Mouse (Mus musculus) lung, embryonic 15.5 days (tissue): ENCODE measurements around the gene Csnk1e. TPM values are rescaled to one million over a fixed set of nuclear protein-coding genes. Genes with fewer than 3 reads are reported as not detected.

Experiments
- ATAC-seq: fragments of 200-750 bp; cut with Nextera tagmentation; 2 replicates; pipeline ENCODE4 v1.8.0; 2017; ENCODE audit warnings: moderate number of reproducible peaks, borderline replicate concordance; ENCODE audit not compliant: low FRiP score, low TSS enrichment; ENCODE audit errors: extremely low read depth
- H3K27ac ChIP-seq: fragments of 300-500 bp; sonication (generic); 2 replicates; pipeline ENCODE4 v1.5.1; 2015; ENCODE audit warnings: moderate library complexity, mild to moderate bottlenecking, inconsistent platforms
- H3K27me3 ChIP-seq: fragments of 300-500 bp; sonication (generic); 2 replicates; pipeline ENCODE4 v1.6.1; 2015; ENCODE audit warnings: inconsistent platforms
- H3K36me3 ChIP-seq: fragments of 300-500 bp; sonication (generic); 2 replicates; pipeline ENCODE4 v1.6.1; 2015; ENCODE audit warnings: inconsistent platforms
- H3K4me1 ChIP-seq: fragments of 300-500 bp; sonication (generic); 2 replicates; pipeline ENCODE4 v1.6.1; 2015; ENCODE audit warnings: inconsistent platforms
- H3K4me2 ChIP-seq: fragments of 300-500 bp; sonication (generic); 2 replicates; pipeline ENCODE4 v1.6.1; 2015; ENCODE audit warnings: inconsistent platforms, mild to moderate bottlenecking, moderate library complexity
- H3K4me3 ChIP-seq: fragments of 300-500 bp; sonication (generic); 2 replicates; pipeline ENCODE4 v1.5.1; 2015; ENCODE audit warnings: mild to moderate bottlenecking, inconsistent platforms
- H3K9ac ChIP-seq: fragments of 300-500 bp; sonication (generic); 2 replicates; pipeline ENCODE4 v1.6.1; 2015; ENCODE audit warnings: inconsistent platforms
- H3K9me3 ChIP-seq: fragments of 300-500 bp; sonication (generic); 2 replicates; pipeline ENCODE4 v1.6.1; 2016; ENCODE audit warnings: inconsistent platforms
- WGBS: fragments of 180-500 bp; shearing (Covaris S2); methylation state at CpG from one replicate; pipeline ENCODE4 v1.1.7; 2015; 5-methylcytosine and 5-hydroxymethylcytosine counted together
- polyA plus RNA-seq: library from polyadenylated mRNA; unstranded; fragments of >200 nt; fragmentation: Nextera tagmentation; extraction: Ambion mirVana; gene quantifications from 2 replicates; pipeline ENCODE4 v1.2.1, GENCODE M21; 2015

Gene Csnk1e
- polyA plus RNA-seq, 1 experiment from 2014 or later, result 97.2 TPM

- WGBS, result 88% methylated on average over 3 of the region's 3 CpGs
- peaks cover 57% of the 10 kb centered on the region for H3K36me3 ChIP-seq
Observed at GRCm38 (mm10) chr15:79417379-79417778, 38.0 kb downstream of the Csnk1e start.

DNA sequence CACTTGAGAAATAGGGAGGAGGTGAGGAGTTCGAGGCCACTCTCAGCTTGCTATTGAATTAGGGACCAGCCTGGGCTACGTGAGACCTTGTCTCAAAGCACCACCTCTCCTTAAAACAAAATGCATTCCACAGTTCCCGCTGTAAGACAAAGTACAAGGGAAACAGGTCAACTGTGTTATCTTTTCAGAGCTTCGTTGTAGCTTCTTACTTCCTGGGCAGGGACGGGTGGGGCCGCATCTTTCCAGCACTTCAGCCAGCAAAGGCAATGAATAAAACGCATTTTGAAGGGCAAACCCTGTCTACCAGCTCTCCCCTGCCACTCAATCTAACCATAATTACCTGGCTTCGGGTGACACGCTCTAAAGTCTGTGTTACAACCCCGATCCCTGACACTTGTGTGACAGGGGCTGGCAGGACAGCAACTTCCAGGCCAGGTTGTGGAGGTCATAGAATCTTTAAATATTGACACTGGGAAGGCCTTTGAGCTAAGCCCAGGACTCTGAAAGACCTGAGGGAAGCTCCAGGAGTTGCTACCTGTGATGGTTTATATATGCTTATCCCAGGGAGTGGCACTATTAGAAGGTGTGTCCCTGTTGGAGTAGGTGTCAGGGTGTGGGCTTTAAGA, 38.8 kb downstream of the Csnk1e start:
- no peaks in the 10 kb centered on the region for H3K9me3 ChIP-seq
- H3K36me3 ChIP-seq, result peaks cover 48% of the 10 kb centered on the region
- H3K9ac ChIP-seq, result no peak overlapping the region
- no peak overlapping the region for H3K4me3 ChIP-seq
- 82% methylated on average over 10 of the region's 10 CpGs for WGBS
- H3K4me1 ChIP-seq, result no peaks in the 10 kb centered on the region
- no peak overlapping the region for H3K27ac ChIP-seq
- no peaks in the 10 kb centered on the region for H3K27me3 ChIP-seq
- H3K4me2 ChIP-seq, result no peak overlapping the region
- no peak for ATAC-seq

More at GRCm38 (mm10) chr15:79417379-79417778, 38.0 kb downstream of the Csnk1e start:
- no peak for ATAC-seq
- Histone ChIP-seq H3K4me3 (no peak overlapping the region), H3K4me2 (no peak overlapping the region), H3K4me1 (no peaks in the 10 kb centered on the region), H3K27ac (no peak overlapping the region), H3K9me3 (no peaks in the 10 kb centered on the region), H3K27me3 (no peaks in the 10 kb centered on the region), H3K9ac (no peak overlapping the region)

- H3K4me1 ChIP-seq, result no peaks in the 10 kb centered on the region
- peaks cover 29% of the 10 kb centered on the region for H3K36me3 ChIP-seq
- no peak overlapping the region for H3K4me2 ChIP-seq
- H3K9me3 ChIP-seq, result no peaks in the 10 kb centered on the region
- no peaks in the 10 kb centered on the region for H3K27me3 ChIP-seq
- H3K4me3 ChIP-seq, result no peak overlapping the region
- no peak overlapping the region for H3K9ac ChIP-seq
- no peak for ATAC-seq
- 31% methylated on average over 4 of the region's 4 CpGs for WGBS
- no peak overlapping the region for H3K27ac ChIP-seq
Observed at GRCm38 (mm10) chr15:79414513-79414912, 40.9 kb downstream of the Csnk1e start.

DNA sequence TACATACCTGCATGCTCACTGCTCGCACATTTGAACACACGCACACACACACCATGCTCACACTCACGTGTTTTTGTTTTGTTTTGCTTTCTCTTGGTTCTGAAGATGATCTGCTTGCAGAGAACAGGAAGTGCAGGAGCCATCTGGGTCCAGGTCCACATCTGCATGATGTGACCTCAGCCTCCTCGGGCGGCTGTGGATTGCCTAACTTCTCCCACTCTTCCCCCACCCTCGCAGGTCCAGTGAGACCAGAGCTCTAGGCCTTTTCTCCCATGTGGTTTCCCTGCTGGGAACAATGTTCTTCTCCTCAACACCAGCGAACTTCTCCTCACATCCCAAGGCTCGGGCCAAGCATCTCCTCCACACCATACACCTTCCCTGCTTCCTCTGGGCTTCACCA, 41.6 kb downstream of the Csnk1e start:
- no peak for ATAC-seq
- H3K36me3 ChIP-seq, result peaks cover 23% of the 10 kb centered on the region
- no peaks in the 10 kb centered on the region for H3K27me3 ChIP-seq
- H3K4me1 ChIP-seq, result no peaks in the 10 kb centered on the region
- H3K4me3 ChIP-seq, result no peak overlapping the region
- H3K9me3 ChIP-seq, result no peaks in the 10 kb centered on the region
- H3K9ac ChIP-seq, result no peak overlapping the region
- no peak overlapping the region for H3K4me2 ChIP-seq
- H3K27ac ChIP-seq, result no peak overlapping the region
- WGBS, result 69% methylated on average over 8 of the region's 8 CpGs

DNA sequence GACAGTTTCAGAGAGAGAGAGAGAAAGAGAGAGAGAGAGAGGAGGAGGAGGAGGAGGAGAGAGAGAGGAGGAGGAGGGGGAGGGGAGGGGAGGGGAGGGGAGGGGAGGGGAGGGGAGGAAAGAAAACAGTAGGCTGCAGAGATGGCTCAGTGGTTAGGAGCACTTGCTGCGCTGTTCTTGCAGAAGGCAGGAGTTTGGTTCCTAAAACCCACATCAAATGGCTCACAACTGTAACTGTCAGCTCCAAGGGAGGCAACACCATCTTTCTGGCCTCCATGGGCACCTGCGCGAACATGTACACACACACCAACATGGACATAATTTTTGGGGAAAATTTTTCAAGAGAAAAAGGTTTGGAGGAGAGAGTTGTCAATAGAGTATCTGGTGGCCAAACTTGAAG, 42.2 kb downstream of the Csnk1e start:
- H3K27me3 ChIP-seq, result no peaks in the 10 kb centered on the region
- no peak overlapping the region for H3K9ac ChIP-seq
- H3K4me2 ChIP-seq, result no peak overlapping the region
- no peak for ATAC-seq
- no peaks in the 10 kb centered on the region for H3K9me3 ChIP-seq
- no peak overlapping the region for H3K4me3 ChIP-seq
- peaks cover 17% of the 10 kb centered on the region for H3K36me3 ChIP-seq
- WGBS, result 95% methylated on average over 3 of the region's 3 CpGs
- H3K27ac ChIP-seq, result no peak overlapping the region
- no peaks in the 10 kb centered on the region for H3K4me1 ChIP-seq

DNA sequence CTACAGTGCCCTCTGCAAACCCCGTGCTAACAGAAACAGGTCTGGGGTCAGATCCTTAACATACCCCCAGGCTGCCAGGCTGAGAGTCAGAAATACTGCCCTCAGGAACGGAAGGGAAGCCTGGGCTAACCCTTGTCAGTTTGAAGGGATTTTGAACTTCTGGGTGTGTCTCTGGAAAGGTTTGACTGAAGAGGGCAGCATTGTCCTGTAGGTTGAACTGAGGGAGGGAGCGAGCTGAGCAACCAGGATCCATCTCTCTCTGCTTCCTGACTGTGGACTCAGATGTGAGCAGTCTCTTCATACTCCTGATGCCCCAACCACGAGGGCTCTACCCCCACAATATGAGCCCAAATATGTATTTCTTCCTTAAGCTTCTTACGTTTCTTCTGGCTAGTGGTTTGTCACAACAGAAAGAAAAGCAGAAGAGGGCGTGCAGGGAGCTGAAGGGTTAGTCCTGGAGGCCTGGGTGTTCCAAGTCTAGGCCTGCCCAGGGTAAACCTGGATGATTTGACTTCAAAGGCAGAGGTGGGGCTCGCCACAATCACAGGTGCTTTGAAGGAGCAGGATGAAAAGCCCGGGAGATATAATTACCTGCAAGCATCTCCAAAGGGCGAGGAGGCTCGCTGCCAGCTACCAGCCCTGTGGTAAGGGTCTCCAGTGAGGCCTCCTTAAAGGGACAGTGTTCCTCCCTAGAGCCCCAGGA, 43.9 kb downstream of the Csnk1e start:
- Histone ChIP-seq H3K4me1 (no peaks in the 10 kb centered on the region), H3K4me3 (no peak overlapping the region), H3K27me3 (no peaks in the 10 kb centered on the region), H3K4me2 (no peak overlapping the region), H3K27ac (no peak overlapping the region), H3K36me3 (peaks cover 5% of the 10 kb centered on the region), H3K9ac (no peak overlapping the region), H3K9me3 (no peaks in the 10 kb centered on the region)
- ATAC-seq, result no peak
- 59% methylated on average over 10 of the region's 10 CpGs for WGBS

DNA sequence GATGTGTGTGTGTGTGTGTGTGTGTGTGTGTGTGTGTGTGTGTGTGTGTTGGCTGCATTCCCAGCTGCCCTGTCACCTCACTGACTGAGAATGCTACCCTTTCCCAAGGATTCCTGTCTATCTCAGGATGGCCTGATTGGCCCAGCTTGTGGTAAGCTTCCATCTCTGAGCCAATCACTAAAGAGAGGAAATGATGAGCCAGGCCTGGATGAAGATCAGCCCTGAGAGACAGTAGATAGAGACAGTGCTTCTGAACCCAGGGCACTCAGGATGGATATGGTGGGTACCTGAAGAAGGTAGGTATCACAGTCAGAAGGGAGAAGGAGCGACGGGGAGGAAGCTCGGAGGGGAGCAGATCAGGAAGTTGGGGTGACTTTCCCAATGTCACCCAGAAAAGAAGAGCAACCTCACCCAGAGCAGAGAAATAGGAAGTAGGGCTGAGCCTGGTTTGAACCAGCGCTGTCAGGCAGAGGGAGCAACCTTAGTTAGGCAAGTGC, 46.2 kb downstream of the Csnk1e start:
- ATAC-seq, result peak; percentile 60; the same call in 1 of the 2 replicates
- H3K36me3 ChIP-seq, result no peaks in the 10 kb centered on the region
- 0 out of 2 replicates have a peak overlapping the region, but pooled peaks have one; percentile 4 for H3K27ac ChIP-seq
- H3K4me2 ChIP-seq, result no peak overlapping the region
- H3K9me3 ChIP-seq, result no peaks in the 10 kb centered on the region
- peaks cover 3% of the 10 kb centered on the region for H3K4me1 ChIP-seq
- no peaks in the 10 kb centered on the region for H3K27me3 ChIP-seq
- no peak overlapping the region for H3K4me3 ChIP-seq
- H3K9ac ChIP-seq, result no peak overlapping the region
- WGBS, result 79% methylated on average over 4 of the region's 4 CpGs

- Histone ChIP-seq H3K27ac (no peak overlapping the region), H3K9ac (no peak overlapping the region), H3K4me1 (peaks cover 19% of the 10 kb centered on the region), H3K36me3 (no peaks in the 10 kb centered on the region), H3K27me3 (no peaks in the 10 kb centered on the region), H3K4me2 (no peak overlapping the region), H3K4me3 (no peak overlapping the region), H3K9me3 (no peaks in the 10 kb centered on the region)
- no peak for ATAC-seq
- WGBS, result 79% methylated on average over 4 of the region's 4 CpGs
Observed at GRCm38 (mm10) chr15:79406564-79406963, 48.8 kb downstream of the Csnk1e start.

- no peak for ATAC-seq
- Histone ChIP-seq H3K4me1 (peaks cover 42% of the 10 kb centered on the region), H3K27ac (no peak overlapping the region), H3K4me3 (no peak overlapping the region), H3K36me3 (no peaks in the 10 kb centered on the region), H3K9me3 (no peaks in the 10 kb centered on the region), H3K4me2 (peak overlapping the region; percentile 84; the same call in 1 of the 2 replicates), H3K27me3 (no peaks in the 10 kb centered on the region), H3K9ac (no peak overlapping the region)
- 69% methylated on average over 1 of the region's 1 CpGs for WGBS
Observed at GRCm38 (mm10) chr15:79404277-79404676, 51.1 kb downstream of the Csnk1e start.

GRCm38 (mm10) chr15:79403763-79404210, 51.6 kb downstream of the Csnk1e start:
- H3K36me3 ChIP-seq, result no peaks in the 10 kb centered on the region
- peak overlapping the region; percentile 69 for H3K27ac ChIP-seq
- H3K4me2 ChIP-seq, result peak overlapping the region; percentile 84
- no peaks in the 10 kb centered on the region for H3K27me3 ChIP-seq
- ATAC-seq, result no peak
- peaks cover 47% of the 10 kb centered on the region for H3K4me1 ChIP-seq
- no peaks in the 10 kb centered on the region for H3K9me3 ChIP-seq
- H3K9ac ChIP-seq, result peak overlapping the region; percentile 78
- WGBS, result 15% methylated on average over 9 of the region's 9 CpGs
- H3K4me3 ChIP-seq, result peak overlapping the region; percentile 86

DNA sequence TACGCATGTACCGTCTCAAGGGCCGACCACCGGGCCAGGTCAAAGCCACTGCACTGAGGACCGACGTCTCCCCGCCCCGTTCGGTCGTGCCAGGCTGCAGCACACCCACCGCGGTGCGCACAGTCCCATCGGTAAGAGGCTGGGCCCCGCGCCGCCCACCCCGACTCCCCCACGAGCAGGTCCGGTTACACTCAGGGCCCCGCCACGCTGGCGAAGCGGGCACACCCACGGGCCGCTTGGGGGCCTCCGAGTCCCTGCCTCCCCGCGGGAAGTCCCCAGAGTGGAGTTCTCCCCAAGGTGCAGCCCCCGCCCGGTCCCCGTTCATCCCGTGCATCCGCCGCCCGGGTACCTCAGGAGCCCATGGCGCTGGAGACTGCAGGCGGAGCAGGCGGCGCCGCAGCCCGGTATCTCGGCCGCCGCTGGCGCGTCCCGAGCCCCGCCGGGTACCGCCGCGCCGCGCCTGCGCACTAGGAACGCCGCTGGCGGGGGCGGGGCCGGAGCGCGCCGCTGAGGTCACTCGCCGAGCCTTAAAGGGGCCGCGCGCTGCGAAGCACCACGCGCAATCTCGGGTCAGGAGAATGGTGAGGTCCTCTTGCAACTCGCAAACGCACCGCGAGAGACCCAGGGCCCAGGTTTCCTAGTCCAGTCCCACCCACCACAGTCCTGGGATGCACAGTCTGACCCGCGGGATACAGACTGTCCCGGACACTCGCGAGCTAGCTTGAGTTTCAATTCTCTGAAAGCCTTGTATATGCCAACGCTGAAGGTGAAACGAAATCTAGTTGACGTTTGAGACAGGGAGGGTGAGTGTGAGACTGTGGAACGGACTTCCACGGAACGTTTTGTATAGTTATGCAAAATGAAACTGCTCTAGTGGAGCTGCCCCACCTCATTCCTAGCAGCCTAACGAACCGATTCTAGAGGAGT, 52.3 kb downstream of the Csnk1e start, which contains the start of gene Tmem184b:
TSS of gene Tmem184b (minus strand) at position 734 of the 927 bp plus-strand sequence.
- peak within 1 kb of the TSS; percentile 69 for H3K27ac ChIP-seq
- no peaks in the 10 kb centered on the region for H3K9me3 ChIP-seq
- ATAC-seq, result peak; percentile 86
- peak within 1 kb of the TSS; percentile 84 for H3K4me2 ChIP-seq
- peak within 1 kb of the TSS; percentile 86 for H3K4me3 ChIP-seq
- peaks cover 50% of the 10 kb centered on the region for H3K4me1 ChIP-seq
- WGBS, result under 1% methylated on average over 90 of the region's 90 CpGs
- H3K9ac ChIP-seq, result peak within 1 kb of the TSS; percentile 78
- H3K36me3 ChIP-seq, result no peaks in the 10 kb centered on the region
- no peaks in the 10 kb centered on the region for H3K27me3 ChIP-seq
